In genomic region chr2:160591446-160592180, GRCm38 (mm10) we compare ENCODE assay signal across 23 mouse cellular contexts.
"Had no signal": no experiment of that assay in that cellular context is flagged by ENCODE, and none has a peak within 500 bp of the region (broad histone marks: within the 10 kb centered on the region; RNA-seq: fewer than 3 reads in every experiment).

No protein-coding gene starts in this region.

- H3K4me2 ChIP-seq: heart, embryonic 11.5 days; hindbrain, embryonic 12.5 days; hindbrain, embryonic 14.5 days; intestine, embryonic 15.5 days; limb, embryonic 12.5 days; liver, embryonic 11.5 days had no signal

- H3K9me3 ChIP-seq: hindbrain, embryonic 10.5 days; hindbrain, embryonic 12.5 days; intestine, embryonic 15.5 days; limb, embryonic 10.5 days; limb, embryonic 12.5 days had no signal

- H3K36me3 ChIP-seq: hindbrain, embryonic 10.5 days; hindbrain, embryonic 12.5 days; intestine, embryonic 15.5 days; limb, embryonic 10.5 days; limb, embryonic 12.5 days had no signal

- DNase-seq: gastrocnemius, adult 2 months; gastrocnemius, postnatal 10 days; heart, postnatal 10 days; heart, postnatal 4 days; kidney, adult 18-20 months; kidney, adult 8-10 months; kidney, postnatal 10 days; kidney, postnatal 25 days; kidney, postnatal 4 days; liver had no signal

- H3K27me3 ChIP-seq: intestine, embryonic 15.5 days had no signal

- H3K4me1 ChIP-seq: intestine, embryonic 15.5 days had no signal

- ATAC-seq: hindbrain, embryonic 16.5 days; inflammation-experienced regulatory T-cells, adult 6 months; intestine, embryonic 15.5 days; intestine, postnatal 0 days had no signal

- H3K27ac ChIP-seq: gastrocnemius, adult 2 months; hindbrain, embryonic 10.5 days; hindbrain, embryonic 12.5 days; hindbrain, embryonic 14.5 days; intestine, embryonic 15.5 days; layer of hippocampus, adult 2 months; left cerebral cortex, adult 2 months; limb, embryonic 10.5 days; limb, embryonic 12.5 days had no signal

- H3K9ac ChIP-seq: hindbrain, embryonic 12.5 days; hindbrain, embryonic 14.5 days; intestine, embryonic 15.5 days; limb, embryonic 12.5 days had no signal

- H3K4me3 ChIP-seq: gastrocnemius, adult 2 months; hindbrain, embryonic 10.5 days; hindbrain, embryonic 12.5 days; intestine, embryonic 15.5 days; layer of hippocampus, adult 2 months; left cerebral cortex, adult 2 months; limb, embryonic 10.5 days; limb, embryonic 12.5 days had no signal
